Mouse (Mus musculus) spleen, adult 2 months (tissue): Measurements from ENCODE around the gene Calhm3.

Experiments used
- CTCF ChIP-seq: fragments of 200-500 bp; IDR thresholded peaks from 2 replicates; pipeline ENCODE4 v1.5.1; 2011; ENCODE audit warnings: mild to moderate bottlenecking, inconsistent platforms; ENCODE audit not compliant: insufficient read depth, insufficient read length, insufficient replicate concordance; ENCODE audit errors: extremely low read depth
- POLR2A ChIP-seq: fragments of 200-500 bp; IDR thresholded peaks from 2 replicates; pipeline ENCODE4 v1.6.1; 2011; ENCODE audit warnings: low read depth, low read length, inconsistent platforms

DNA sequence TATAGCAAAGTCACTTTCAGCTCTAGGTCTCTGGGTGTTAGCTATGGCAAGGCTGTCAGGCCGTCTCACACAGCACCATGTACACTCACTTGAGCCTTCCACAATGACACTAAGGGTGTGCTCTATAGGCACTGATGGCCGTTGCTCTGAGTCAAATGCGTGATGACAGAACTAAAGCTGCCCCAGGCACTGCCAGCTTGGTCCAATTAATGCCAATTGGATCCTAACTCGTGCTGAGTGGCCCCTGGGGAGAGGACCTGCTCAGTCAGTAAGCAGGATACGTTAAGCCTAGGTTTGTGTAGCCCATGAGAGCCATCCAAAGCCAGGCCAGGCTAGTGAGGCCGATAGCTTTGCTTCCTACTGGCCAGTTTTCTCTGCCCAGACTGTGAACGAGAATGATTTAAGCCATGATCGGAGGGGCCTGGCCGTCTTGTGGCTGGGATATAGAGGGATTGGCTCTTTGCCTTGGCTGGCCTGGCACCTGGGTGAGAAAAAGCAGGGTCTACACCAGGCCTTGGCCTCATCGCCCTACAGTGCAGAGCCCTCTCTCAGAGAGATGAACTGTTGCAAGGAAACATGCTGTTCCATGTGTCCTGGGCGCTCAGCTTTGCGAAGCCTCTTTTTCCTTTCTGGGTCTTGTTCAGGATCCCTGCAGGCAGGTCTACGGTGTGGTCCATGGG, 41.2 kb upstream of the Calhm3 start:
- TF ChIP-seq POLR2A (no peak), CTCF (no peak)
